Mouse (Mus musculus) intestine, embryonic 16.5 days (tissue): Measurements from ENCODE around the gene Asb12. TPM values are rescaled to one million over a fixed set of nuclear protein-coding genes. Genes with fewer than 3 reads are reported as not detected.

ENCODE experiments used
- ATAC-seq: fragments of 200-750 bp; cut with Nextera tagmentation; 2 replicates; pipeline ENCODE4 v1.8.0; 2017; ENCODE audit warnings: moderate TSS enrichment, moderate library complexity
- H3K27ac ChIP-seq: fragments of 300-500 bp; sonication (generic); 2 replicates; pipeline ENCODE4 v1.5.1; 2014; ENCODE audit warnings: mild to moderate bottlenecking, low read length
- H3K27me3 ChIP-seq: fragments of 300-500 bp; sonication (generic); replicated peaks from 2 replicates; pipeline ENCODE4 v1.6.1; 2014; ENCODE audit warnings: low read length, control low read depth, mixed read lengths; ENCODE audit not compliant: control insufficient read depth, insufficient read depth
- H3K36me3 ChIP-seq: fragments of 300-500 bp; sonication (generic); 2 replicates; pipeline ENCODE4 v1.6.1; 2014; ENCODE audit warnings: low read length, control low read depth; ENCODE audit not compliant: control insufficient read depth, insufficient read depth
- H3K4me1 ChIP-seq: fragments of 300-500 bp; sonication (generic); 2 replicates; pipeline ENCODE4 v1.6.1; 2014; ENCODE audit warnings: low read length, control low read depth, mixed read lengths; ENCODE audit not compliant: control insufficient read depth, insufficient read depth
- H3K4me2 ChIP-seq: fragments of 300-500 bp; sonication (generic); 2 replicates; pipeline ENCODE4 v1.6.1; 2014; ENCODE audit warnings: low read depth, low read length, control low read depth
- H3K4me3 ChIP-seq: fragments of 300-500 bp; sonication (generic); 2 replicates; pipeline ENCODE4 v1.5.1; 2014; ENCODE audit warnings: mild to moderate bottlenecking, low read length
- H3K9ac ChIP-seq: fragments of 300-500 bp; sonication (generic); 2 replicates; pipeline ENCODE4 v1.6.1; 2014; ENCODE audit warnings: low read depth, low read length
- H3K9me3 ChIP-seq: fragments of 300-500 bp; sonication (generic); 2 replicates; pipeline ENCODE4 v1.6.1; 2016; ENCODE audit warnings: low read length, control low read depth; ENCODE audit not compliant: control insufficient read depth
- whole genome bisulfite sequencing: fragments of 180-500 bp; shearing (Covaris S2); extraction: QIAGEN DNeasy Blood & Tissue Kit; methylation state at CpG from one replicate; pipeline ENCODE4 v1.1.7; 2014; 5-methylcytosine and 5-hydroxymethylcytosine counted together
- polyA plus RNA-seq: library from polyadenylated mRNA; unstranded; fragments of >200 nt; fragmentation: Nextera tagmentation; extraction: Ambion mirVana; gene quantifications from 2 replicates; pipeline ENCODE4 v1.2.1, GENCODE M21; 2015

The Asb12 gene
- polyA plus RNA-seq, 1 experiment from 2014 or later, result 0.13 TPM

DNA sequence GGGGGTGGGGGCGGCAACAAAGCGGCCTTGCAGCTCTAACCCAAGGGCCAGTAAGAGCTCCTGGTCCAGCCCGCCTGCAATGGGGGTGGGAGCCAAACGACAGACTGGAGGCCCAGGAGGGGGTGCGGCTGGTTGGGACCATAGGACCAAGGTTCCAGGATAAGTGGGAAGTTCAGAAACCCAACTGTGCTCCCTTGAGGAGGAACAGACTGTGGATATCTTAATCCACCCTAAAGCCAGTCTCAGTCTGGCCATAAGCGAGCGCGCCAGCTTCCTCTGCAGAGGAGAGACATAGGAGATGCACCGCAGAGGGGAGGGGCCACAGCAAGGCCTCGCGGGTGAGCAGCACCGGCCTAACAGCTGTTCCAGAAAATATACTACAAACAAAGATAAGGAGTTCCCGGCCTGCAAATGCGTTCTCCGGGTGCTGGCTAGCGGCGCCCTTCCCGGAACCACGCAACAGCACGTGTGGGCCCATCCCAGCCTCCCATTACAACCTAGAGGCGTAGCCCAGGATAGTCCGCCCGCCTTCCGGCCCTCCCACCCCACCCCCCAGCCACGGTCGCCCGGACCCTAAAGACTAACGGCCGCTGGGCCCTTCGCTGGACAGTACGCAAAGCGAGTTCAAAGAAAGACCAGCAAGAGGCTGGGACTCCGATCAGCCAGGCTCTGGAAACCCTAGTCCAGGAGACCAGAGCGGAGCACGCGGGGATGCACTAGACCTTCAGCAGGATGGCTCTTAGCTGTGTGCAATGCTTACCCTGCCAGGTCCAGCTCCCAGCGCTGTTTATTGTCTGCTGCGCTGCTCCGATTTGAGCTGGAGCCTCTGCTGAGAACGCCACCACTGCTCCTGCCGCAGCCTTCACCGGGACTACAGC lies 113.7 kb downstream of the Asb12 start:
- Histone ChIP-seq H3K27ac (peak overlapping the region; percentile 90), H3K4me1 (no peaks in the 10 kb centered on the region; the same call in 1 of the 2 replicates), H3K4me3 (peak overlapping the region; percentile 59), H3K9ac (peak overlapping the region; percentile 65), H3K27me3 (no peaks in the 10 kb centered on the region), H3K36me3 (no peaks in the 10 kb centered on the region), H3K4me2 (peak overlapping the region; percentile 67), H3K9me3 (no peaks in the 10 kb centered on the region)
- 16% methylated on average over 42 of the region's 42 CpGs for WGBS
- ATAC-seq, result peak; percentile 85

DNA sequence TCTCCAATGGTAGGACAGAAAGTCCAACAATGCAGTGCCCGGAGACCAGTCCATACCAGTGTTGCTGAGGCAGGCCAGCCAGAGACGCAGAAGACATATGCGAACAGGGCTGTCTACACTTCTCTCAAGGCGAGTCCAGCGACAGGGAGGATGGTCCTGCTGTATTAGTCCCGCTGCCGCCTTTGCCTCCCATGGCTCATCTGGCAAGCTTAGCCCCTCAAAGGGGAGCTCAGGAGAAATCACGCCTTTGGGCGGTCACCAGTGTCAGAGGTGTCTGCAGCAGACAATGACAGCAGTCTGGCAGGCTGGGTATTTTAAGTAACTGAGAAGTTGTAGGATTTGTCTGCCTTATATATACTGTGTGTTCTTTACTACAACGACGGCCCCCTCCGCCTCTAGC lies 114.4 kb downstream of the Asb12 start:
- no peaks in the 10 kb centered on the region for H3K27me3 ChIP-seq
- H3K27ac ChIP-seq, result peak overlapping the region; percentile 90
- peak overlapping the region; percentile 65 for H3K9ac ChIP-seq
- no peaks in the 10 kb centered on the region; the same call in 1 of the 2 replicates for H3K4me1 ChIP-seq
- ATAC-seq, result no peak
- 30% methylated on average over 12 of the region's 12 CpGs for WGBS
- H3K4me3 ChIP-seq, result peak overlapping the region; percentile 59
- no peaks in the 10 kb centered on the region for H3K9me3 ChIP-seq
- H3K36me3 ChIP-seq, result no peaks in the 10 kb centered on the region
- H3K4me2 ChIP-seq, result peak overlapping the region; percentile 67

DNA sequence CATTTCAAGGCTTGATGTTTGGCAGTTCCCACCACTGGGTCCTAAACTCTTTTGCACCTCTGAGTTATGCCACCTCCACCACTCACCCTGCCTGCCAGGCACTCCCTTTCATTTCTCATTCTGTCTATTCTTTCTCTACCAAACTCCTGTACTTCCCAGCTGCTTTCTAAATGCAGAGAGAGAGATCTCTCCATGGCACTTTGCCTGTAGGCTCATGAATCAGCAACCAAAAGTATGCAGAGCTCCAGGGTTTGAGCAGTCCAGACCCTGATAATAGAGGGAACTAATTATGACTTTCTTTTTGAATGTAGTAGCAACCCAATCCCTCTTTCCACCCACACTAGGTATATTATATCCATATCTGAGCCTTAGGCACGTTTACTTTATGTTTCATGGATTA lies 115.5 kb downstream of the Asb12 start:
- H3K27me3 ChIP-seq, result no peaks in the 10 kb centered on the region
- no peak overlapping the region for H3K27ac ChIP-seq
- H3K9me3 ChIP-seq, result no peaks in the 10 kb centered on the region
- 36% methylated on average over 1 of the region's 1 CpGs for WGBS
- H3K9ac ChIP-seq, result no peak overlapping the region
- no peak overlapping the region for H3K4me2 ChIP-seq
- H3K4me1 ChIP-seq, result no peaks in the 10 kb centered on the region; the same call in 1 of the 2 replicates
- no peak for ATAC-seq
- H3K36me3 ChIP-seq, result no peaks in the 10 kb centered on the region
- H3K4me3 ChIP-seq, result no peak overlapping the region

DNA sequence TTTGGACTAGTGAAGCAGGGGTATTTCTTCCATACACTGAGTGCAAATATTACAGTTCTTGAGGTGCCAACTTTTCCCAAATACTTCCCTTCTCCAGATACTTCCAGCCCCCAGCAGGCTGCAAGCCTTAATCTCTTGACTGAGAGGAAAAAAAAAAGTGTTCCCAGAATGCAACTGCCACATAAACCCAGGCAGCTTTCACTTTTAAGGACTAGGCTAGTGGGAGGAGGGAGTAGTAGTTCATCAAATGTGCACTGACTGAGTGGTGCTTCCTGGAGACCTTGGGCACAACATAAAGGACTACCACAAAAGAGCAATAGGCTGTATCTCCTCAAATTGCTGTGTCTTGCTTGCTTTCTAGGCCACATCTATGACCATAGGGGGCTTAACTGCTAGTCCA lies 116.5 kb downstream of the Asb12 start:
- no peaks in the 10 kb centered on the region for H3K9me3 ChIP-seq
- H3K27me3 ChIP-seq, result no peaks in the 10 kb centered on the region
- no peak overlapping the region for H3K27ac ChIP-seq
- no peaks in the 10 kb centered on the region; the same call in 1 of the 2 replicates for H3K4me1 ChIP-seq
- no peak overlapping the region for H3K4me3 ChIP-seq
- H3K4me2 ChIP-seq, result no peak overlapping the region
- no peak for ATAC-seq
- H3K9ac ChIP-seq, result no peak overlapping the region
- no peaks in the 10 kb centered on the region for H3K36me3 ChIP-seq

DNA sequence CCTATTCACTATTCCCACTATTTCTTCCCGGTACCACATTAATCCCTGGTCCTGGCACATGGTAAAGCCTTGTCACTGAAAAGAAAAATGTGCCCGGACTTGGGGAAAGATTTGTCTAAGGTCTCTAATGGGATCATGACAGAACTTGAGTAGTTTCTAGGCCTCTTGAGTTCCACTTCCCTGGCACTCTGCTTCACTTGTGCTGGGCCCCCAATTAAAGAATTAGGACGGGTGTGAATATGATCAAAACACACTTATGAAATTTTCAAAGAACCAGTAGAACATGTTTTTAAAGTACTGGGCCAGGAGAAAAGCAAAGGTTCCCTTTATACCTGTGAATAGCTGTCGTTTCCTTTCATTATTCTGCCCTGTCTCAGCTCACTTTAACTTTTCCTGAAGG lies 119.3 kb downstream of the Asb12 start:
- H3K4me1 ChIP-seq, result no peaks in the 10 kb centered on the region; the same call in 1 of the 2 replicates
- 84% methylated on average over 4 of the region's 4 CpGs for WGBS
- no peaks in the 10 kb centered on the region for H3K9me3 ChIP-seq
- H3K4me2 ChIP-seq, result no peak overlapping the region
- no peak for ATAC-seq
- H3K27ac ChIP-seq, result no peak overlapping the region
- no peak overlapping the region for H3K4me3 ChIP-seq
- no peak overlapping the region for H3K9ac ChIP-seq
- no peaks in the 10 kb centered on the region for H3K36me3 ChIP-seq
- no peaks in the 10 kb centered on the region for H3K27me3 ChIP-seq

DNA sequence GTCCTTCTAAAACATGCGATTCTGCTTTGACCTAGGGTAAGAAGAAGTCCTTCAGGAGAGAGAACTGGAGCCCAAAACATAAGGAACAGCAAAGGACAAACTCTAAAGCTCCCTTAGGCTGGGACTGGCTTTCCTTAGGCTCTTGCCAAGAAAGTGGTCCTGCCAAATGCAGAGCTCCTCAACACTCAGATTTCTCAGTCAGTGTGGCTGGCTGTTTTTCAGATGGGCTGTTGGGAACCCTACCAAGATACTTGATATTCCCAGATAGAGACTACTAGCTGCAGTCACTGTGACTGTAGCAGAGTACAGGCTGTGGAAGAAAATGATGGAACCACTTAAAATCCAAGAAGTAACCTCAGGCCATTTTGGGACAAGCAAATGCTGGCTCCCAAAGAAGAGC lies 120.6 kb downstream of the Asb12 start:
- no peak overlapping the region for H3K4me3 ChIP-seq
- WGBS, result 85% methylated on average over 1 of the region's 1 CpGs
- H3K9me3 ChIP-seq, result no peaks in the 10 kb centered on the region
- H3K4me2 ChIP-seq, result no peak overlapping the region
- H3K36me3 ChIP-seq, result no peaks in the 10 kb centered on the region
- no peak overlapping the region for H3K27ac ChIP-seq
- no peak for ATAC-seq
- no peaks in the 10 kb centered on the region; the same call in 1 of the 2 replicates for H3K4me1 ChIP-seq
- H3K9ac ChIP-seq, result no peak overlapping the region
- no peaks in the 10 kb centered on the region for H3K27me3 ChIP-seq

Other genes starting within 250 kb of the Asb12 start
- 7.4 and 8.5 TPM in 2 replicates for gene Amer1, start 113.1 kb downstream of the Asb12 start, polyA plus RNA-seq
- gene Pfn5, start 117 bp upstream of the Asb12 start, polyA plus RNA-seq, result not detected in 2 replicates
- gene Zc4h2, start 100.5 kb upstream of the Asb12 start, polyA plus RNA-seq, result 12.1 and 13.1 TPM in 2 replicates
- 1.1 and 1.3 TPM in 2 replicates for gene Zc3h12b, start 153.7 kb upstream of the Asb12 start, polyA plus RNA-seq